Mouse (Mus musculus): ENCODE results near the gene Fryl.

The Fryl gene

DNA sequence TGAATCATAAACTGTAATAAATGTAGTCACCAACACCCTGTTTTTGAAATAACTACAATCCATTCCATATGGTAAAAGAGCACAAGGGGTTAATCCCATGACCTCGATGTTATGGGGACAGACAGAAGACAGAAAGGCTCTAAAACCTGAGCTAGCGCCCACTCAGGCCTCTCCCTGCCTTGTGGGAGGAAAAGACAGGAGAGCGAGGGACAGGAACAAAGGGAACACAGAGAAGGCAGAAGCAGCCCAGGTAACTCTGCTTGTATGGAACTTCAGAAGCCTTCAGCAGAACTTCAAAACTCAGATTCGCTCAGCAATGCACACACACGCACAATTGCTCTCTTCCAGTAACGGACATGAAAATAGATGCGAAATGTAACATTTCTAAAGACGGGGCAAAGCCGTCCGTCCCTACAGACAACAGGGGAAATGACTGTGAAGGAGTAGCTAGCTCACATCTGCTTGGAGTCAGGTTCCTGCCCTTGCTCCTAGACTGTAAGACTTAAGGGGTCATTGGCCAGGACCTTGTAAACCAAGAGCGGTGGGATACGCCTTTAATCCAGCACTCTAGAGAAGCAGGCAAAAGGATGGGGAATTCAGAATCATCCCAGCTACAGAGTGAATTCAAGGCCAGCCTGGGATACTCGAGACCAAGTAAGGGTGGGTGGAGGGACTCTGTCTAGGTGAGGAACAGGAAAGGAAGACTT, 63.4 kb downstream of the Fryl start:
- no peak for DNase-seq

DNA sequence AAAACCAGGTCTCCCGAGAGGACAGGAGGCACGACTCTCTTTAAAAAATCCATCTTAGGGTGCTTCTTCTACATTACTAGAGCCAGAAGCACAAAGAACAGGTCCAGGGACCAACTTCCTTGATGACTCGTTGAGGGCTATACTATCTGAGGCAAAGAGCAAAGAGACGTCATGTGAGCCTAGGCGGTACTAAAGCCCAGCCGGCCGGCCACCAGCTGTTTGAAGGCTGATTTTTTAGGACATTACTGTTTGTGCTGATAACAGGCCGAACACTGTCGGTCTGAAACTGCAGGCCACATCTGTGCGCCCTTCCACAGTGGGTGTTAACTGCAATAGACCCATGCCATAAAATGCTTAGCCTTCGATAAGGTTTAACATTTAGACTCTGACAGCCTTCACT, 64.7 kb downstream of the Fryl start:
- DNase-seq: no peak

DNA sequence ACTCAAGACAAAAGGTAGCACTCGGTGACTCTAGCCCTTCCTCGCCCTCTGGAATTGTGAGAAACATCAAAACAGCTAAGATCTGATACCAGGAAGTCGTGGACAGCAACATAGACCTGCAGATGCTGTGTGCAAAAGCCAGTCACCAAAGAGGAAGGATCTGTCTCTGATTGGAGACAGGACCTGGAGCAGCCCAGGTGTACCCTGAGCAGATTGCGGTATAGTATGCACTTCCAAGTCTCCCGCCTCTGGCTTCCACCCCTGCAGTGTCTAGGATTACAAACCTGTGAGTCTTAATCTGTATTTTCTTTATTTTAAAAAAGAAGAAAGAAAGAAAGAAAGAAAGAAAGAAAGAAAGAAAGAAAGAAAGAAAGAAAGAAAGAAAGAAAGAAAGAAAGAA, 66.3 kb downstream of the Fryl start:
- no peak for DNase-seq

DNA sequence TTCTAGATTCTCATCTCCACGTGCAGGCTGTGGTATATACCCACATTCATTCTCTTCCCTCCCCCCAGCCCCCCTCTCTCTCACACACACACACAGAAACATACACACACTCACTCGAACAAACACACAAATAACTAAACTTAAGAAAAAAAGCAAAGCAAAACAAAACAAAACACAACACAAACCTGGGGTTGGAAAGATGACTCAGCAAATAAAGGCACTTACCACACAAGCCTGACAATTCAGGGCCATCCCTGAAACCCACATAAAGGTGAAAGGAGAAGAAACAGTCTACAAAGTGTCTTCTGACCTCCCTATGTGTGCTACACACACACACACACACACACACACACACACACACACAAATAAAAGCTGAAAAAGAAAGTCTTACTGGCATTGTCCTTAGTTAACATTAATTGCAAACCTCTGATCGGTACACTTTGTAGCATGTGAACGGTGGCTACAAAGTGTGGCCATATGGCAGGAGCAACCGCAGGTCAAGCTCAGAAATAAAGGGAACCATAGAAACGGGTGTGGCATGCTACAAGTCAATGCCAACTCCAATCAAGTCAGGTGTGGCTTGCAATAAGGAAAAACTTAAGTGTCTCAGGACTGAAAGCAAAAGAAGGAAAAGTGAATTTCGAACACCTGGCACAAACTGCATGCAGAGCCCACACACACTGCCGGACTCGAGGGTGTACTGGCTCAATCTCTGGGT, 66.8 kb downstream of the Fryl start:
- no peak for DNase-seq

DNA sequence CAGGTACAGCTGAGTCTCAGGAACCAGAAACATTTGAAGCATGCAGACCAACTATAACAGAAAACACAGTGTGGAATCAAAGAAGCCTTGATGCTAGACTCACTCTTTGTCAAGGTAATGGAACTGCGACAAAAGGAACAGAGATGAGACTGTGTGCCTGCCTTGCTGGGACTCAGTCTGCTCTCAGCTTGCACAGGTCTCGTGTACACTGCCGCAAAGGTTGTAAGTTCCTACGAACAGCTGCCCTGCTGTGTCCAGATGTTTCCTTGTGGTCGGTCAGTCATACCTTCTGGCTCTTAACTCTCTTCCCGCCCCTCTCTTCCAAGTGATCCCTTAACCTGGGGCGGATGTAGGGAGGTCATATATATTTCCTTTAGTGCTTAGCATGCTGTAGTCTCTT, 67.8 kb downstream of the Fryl start:
- no peak for DNase-seq

DNA sequence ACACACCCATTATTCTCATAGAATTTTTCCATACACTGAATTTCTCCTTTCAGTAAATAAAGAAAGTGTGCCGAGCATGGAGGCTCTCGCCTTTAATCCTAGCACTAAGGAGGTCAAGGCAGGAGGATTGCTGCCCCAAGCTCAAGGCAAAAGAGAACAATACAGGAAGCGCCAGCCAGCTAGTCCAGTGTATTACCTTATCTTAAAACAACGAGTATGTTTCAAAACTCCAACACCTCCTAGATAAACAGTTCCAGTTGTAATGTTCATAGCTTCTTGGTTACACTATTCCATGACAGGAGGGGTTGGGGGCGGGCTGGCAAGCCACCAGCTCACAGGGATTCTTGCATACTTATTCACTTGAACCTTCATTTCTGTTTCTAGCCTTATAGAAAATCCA, 68.3 kb downstream of the Fryl start:
- no peak for DNase-seq

DNA sequence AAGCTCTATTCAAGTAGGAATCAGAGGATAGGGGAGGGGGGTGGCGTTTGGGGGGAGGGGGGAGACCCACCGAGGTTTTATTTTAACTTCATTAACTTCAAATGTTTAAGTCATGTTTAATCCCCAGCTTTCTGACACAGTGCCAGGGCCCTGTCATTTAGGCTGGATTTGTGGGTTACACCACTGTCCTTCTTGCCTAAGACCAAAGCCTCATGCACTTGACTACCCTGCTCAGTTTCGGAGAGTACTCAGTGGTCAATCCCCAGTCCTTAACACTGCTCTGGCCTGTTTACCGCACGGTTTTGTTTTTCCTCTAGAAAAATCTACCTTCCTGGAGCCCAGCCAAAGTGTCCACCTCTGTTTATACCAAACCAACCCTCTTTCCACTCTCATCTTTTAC, 69.5 kb downstream of the Fryl start:
- DNase-seq: no peak

DNA sequence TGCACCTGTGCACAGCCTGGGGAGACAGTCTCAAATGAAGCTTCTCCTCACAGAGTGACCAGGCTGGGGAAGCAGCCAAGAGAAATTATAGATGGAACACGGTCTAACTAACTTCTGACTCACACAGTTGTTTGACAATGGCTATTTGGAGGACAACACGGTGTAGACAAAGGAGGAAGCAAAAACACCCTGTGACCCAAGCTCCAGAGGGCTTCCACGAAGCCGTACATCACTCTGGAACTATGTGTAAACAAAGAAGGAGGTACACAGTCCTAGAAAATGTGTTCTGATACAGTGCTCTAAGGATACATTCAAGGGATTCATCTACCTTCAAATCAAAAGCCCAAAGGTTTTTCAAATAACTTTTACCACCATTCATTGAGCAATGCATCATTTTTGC, 71.0 kb downstream of the Fryl start:
- no peak for DNase-seq

DNA sequence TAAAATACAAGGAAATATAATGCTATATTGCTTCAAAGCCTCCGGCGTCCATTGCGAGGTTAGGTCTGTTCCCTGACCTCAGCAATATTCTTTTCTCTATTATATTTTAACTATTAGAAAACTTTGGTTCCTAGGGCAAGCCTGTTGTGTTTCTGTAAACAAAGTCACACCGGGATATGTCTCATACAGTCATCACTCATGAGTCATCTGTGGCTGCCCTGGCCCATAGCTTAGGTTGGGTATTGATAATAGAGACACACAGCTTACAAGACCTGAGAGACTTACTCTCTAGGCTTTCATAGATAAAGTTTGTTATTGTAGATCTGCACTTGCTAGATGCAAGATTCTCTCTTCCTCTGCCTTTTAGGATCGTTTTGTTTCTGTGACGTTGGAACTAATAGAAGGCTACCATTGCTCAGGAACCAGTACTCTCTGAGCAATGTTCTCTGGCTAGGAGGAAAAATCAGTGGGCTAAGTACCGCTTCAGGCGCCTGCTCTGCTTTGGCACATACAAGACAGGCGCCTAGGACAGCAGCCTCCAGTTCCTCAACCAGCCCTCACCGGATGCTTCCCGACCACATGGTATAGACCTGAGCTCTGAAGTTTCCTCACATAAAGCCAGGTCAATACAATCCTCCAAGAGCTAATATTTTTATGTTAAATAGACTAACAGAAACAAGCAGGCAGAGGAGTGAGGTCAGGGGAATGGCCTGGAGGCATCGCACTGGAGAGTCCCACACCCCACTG, 73.5 kb downstream of the Fryl start:
- DNase-seq: no peak

DNA sequence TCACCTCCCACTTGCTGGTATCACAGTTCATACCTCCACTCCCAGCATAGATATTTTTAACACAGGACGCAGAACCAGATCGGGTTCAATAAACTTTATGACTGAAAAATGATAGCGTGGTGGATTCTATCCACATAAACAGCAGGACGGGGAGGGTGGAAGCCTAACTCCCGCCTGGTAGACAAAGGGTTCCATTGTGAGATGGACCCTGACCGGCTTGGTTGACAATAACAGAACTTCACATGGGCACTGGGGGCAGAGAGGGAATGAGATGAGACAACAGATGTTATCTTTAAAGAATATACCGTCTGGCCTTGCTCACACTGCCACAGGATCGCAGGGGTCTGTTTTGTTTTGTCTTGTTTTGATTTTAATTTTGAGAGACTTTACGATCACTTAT, 74.2 kb downstream of the Fryl start:
- no peak for DNase-seq

DNA sequence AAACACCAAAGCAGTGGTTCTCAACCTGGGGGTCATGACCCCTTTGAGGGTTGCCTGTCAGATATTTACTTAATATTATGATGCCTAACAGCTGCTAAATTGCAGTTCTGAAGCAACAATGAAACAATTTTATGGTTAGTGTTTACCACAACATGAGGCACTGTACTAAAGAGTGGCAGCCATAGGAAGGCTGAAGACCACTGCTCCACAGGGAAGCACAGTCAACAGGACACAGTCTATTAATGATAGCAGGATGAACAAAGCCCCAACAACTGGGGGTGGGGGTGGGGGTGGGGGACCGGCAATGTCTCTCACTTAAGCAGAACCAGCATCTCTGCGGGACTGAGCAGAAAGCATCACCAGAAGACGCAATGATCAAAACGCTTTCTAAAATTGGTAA, 80.1 kb downstream of the Fryl start:
- no peak for DNase-seq

DNA sequence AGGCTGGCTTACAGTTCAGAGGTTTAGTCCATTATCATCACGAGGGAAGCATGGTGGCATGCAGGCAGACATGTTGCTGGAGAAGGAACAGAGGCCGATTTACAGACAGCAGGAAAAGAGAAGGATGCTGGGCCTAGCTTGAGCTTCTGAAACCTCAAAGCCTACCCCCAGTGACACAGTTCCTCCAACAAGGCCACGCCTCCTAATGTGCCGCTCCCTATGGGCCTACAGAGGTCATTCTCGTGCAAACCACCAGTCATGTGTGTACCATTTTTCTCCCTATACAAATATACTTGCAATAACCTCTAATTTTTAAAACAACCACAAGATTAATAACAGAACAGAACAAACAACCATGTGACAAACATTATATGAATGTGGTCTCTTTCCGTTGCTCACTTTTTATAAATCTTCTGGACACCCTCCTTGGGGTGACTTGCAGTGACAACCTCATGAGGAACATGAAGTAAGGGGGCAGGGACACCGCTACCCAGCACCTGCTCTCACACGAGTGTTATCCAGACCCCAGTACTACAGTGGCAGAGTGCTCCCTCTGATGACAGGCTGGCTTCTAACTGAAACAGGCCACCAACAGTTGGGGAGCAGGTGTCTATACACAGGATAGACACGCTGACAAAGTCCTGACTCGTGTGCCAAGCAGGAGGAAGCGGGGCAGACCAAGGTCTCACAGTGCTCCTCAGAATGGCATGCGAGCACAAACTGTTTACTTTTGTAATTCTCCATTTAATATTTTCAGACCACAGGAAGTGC, 80.9 kb downstream of the Fryl start:
- DNase-seq: no peak

DNA sequence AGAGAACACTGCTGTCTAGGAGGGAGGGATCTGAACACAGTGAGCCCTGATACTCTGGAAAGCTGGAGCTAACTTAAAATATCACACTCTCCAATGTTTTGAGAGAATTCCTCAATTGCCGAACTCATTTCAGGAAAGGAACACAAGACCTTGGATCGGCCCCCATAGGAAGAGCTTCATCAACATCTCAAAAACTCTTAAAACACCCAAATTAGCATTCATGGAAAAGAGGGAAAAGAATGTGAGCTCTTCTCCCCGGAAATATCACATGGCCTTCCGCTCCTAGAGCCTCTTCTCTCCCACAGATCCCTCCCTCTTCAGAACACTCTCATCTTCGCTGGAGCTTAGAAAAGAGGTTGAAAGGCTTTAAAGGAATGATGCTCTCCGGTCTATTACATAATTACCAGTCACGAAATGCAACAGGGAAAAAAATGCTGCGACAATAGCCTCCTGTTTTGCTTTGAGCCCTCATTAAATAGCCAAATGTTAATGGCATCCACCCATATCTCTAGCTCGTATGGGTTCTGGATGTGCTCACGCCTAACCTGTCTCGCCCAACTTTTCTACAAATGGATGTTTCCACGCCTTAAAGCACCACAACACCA, 84.4 kb downstream of the Fryl start:
- DNase-seq: no peak

DNA sequence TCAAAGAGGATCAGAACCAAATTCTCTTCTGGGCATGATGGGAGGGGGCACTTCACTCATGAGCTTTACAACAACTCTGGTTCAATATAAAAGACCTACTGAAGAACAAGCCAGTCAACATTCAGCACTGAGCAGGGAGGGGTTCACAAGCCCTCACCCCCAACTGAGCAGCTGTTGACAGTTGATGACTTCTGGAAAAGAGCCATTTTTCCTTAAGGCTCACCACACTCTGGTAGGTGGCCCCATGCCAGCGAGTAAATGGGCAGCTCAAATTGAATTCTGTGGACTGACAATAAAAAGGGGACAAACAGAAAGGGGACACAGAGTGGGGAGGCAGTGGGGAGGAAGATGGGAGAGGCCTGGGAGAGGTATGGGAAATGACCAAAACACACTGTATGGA, 85.2 kb downstream of the Fryl start:
- DNase-seq: no peak

DNA sequence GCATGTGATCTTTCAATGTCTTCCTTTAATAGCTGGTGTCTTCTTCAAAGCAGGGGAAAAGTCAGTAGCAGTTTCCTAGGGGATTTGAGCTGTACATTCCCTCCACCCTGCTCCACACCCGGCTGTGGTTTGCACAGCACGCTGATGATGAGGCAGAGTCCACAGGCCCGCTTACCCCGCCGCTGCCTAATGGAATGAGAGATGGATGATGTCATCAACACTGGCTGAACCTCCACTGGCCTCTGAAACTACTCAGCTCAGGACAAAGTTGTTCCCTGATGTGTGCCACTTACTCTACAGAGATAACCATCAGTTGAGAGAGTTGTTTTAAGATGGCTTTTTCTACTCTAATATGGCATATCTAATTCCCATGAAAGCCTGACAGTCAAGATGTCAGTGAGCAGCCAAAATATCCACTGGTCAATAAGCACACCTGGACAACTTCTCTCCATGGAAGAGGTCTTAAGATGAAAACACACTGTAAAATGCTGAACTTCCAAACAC, 87.6 kb downstream of the Fryl start:
- no peak for DNase-seq

DNA sequence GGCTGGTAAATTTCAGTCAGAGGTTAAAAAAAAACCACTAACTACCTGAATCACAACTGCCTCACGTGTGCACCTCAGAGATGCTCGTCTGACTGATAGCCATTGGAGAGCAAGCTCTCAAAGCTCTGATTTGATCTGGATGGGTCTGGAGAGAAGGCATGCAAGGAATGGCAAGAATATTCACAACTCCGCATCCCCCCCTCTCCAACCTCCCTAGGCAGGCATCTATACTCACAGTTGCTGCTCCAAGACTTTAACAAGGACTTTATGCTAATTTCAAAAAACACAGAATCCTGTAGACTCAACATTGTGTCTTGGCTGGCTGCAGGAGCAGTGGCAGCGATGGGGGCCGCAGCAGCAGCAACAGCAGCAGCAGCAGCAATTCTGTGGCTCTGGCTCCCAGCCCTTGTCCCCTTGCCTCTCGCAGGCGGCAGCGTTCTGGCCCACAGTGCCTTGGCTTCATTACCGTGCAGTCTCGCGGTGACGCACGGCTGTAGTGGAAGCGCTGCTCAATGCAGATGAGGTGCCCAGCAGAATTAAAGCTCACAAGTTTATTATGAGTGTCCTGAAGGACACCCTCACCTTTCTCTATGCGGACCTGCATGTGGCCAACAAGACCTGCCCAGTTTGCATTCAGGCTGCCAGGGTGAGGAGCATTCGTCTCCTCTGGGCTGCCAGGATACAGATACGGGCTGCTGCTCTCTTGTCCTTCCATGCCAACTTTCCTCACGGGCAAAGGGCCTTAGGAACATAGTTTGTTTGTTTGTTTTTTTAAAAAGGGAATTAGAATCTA, 88.2 kb downstream of the Fryl start:
- no peak for DNase-seq

DNA sequence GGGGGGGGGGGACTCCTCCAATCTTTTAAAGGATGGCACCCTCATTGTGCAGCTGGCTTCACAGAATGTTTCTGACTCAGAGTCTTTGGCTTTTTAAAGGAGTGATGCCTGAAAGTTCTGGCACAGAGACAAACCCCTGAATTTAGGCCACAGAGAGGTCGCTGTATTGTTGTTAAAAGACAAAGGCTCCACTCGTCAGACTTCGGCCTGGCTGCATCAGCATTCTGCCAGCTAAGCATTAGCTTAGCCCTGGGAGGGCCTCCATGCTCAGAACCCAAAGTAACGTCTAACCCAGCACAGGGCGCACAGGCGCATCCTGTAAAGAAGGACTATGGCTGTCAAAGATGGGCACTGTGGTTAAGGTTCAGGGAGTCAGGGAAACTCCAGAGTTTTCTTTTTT, 92.4 kb downstream of the Fryl start:
- DNase-seq: no peak

DNA sequence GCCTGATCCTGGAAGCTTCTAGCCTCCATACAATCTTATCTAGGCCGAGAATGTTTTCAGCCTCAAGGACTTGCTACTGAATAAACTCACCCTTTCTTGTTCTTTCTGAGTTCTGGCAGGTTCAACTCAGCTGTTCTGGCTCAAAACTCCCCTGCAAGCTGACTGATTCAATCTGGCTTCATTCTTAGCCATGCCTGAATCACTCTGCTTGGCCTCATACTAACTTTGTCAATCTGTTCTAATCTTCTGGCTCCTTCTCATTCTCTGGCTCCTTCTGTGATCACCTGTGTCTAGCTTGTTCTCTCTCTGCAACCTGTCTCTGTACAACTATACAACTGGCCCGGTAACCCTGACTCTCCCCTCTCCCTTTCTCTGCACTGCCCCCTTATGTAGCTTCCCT, 93.9 kb downstream of the Fryl start:
- DNase-seq: no peak

DNA sequence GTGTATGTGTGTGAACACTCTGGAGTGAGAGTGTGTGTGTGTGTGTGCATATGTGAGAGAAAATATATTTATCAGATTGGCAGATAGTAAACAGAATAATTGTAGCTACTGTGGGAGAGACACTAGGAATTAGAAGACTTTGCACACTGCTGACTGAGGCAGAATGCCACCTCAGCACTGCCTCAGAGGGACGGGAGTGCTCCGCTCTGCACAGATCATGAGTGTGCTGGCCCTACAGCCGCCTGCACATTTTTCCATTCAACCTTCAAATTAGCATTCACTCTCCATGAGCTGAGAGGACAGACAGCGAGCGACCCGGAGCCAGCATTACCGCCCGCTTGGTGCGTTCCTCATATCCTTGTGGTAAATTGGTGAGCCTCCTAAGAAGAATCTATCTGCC, 96.0 kb downstream of the Fryl start:
- no peak for DNase-seq

DNA sequence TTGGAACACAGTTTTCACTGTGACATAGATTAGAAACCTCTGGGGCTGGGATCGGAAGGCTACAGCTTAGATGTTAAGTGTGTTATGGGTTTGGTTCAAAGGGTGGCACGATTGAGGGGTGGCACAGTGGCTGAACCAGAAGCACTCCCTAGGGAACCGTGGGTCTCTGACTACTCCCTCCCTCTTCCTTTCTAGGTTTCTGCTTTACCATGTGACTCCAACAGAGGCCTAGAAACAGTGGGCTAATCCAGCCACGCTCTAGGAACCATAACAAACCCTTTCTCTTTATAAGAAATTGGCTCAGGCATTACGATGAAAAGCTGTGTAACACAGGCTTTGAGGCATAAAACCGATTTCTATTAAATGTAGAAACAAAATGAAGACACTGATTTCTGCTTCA, 98.9 kb downstream of the Fryl start:
- DNase-seq: no peak

DNA sequence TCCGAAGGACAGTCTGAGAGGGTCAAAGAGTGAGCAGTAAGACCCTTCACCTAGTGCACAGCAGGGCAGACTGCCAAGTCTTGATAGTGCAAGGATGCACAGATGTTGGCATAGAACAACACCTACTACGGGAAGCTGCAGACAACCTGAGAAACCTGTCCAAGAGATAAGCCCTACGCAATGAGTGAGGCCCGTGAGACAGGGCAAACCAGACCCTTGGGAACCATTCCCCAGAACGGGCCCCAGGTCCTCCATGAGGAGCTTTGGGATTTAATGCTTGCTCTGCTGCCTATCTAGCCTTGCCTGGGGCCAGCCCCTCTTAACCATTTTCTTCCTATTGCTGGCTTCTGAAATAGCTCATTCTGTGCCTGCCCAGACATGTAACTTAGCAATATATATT, 99.4 kb downstream of the Fryl start:
- no peak for DNase-seq
